Mouse (Mus musculus) ovary, postnatal 10 days (tissue): ENCODE results near the gene Pbxip1.

Experiments
- DNase-seq: peaks from one replicate; pipeline ENCODE4 v3.0.0; 2022; ENCODE audit warnings: low spot score

Pbxip1 gene

GRCm38 (mm10) chr3:89486111-89486510, 49.6 kb downstream of the Pbxip1 start:
- DNase-seq: no peak

- DNase-seq: no peak
These were observed 50.6 kb downstream of the Pbxip1 start for GRCm38 (mm10) chr3:89486916-89487702.

DNA sequence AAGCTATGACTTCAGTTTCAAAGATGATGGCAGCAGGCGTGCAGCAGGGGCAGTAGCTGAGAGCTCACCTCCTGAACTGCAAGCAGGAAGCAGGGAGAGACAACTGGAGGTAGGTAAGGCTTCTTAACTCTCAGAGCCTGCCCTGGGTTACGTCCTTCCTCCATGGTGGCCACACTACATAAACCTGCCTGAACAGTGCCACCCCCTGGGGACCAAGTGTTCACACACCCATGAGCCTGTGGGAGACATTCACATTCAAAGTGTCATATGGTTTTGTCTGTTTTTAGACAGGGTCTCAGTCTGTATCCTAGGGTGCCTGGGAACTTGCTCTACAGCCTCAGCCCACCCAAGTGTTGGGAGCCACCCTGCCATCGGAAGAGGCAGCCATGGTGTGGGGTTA, 54.3 kb downstream of the Pbxip1 start:
- no peak for DNase-seq

GRCm38 (mm10) chr3:89491559-89491958, 55.1 kb downstream of the Pbxip1 start:
- no peak for DNase-seq

GRCm38 (mm10) chr3:89492701-89493151, 56.2 kb downstream of the Pbxip1 start:
- DNase-seq: no peak

DNA sequence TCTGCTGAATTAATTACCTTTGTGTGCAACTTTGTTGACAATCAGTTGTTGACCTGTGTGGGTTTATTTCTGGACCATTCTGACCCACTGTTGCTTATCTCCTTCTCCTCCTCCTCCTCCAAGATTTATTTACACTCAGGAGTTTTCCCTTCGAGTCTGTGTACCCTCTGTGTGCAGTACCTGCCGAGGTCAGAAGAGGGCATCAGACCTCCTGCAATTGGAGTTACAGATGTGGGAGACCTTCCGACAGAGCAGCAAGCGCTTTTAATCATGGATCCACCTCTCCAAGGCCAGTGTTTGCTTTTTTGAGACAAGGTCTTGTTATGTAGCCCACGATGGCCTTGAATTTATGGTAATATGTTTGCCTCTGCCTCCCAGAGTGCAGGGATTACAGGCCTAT, 58.1 kb downstream of the Pbxip1 start:
- no peak for DNase-seq

GRCm38 (mm10) chr3:89496366-89496765, 59.9 kb downstream of the Pbxip1 start:
- no peak for DNase-seq

DNA sequence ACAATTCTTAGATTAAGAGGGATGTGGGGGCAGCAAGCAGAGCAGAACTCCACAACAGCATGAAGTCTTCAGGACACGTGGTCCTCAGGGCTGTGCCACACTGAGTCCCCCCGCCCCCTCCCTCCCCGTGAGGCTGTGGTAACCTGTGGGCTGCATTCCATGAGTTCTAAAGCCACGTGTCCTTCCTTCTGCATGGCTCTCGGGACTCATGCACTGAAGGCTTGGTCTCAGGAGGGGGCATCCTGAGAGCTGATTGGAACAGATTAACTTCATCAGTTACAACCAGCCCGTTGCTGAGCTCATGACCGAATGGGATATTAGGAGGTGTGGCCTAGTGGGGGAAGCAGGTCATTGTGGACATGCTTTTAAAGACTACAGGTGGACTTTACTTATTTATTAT, 63.2 kb downstream of the Pbxip1 start:
- no peak for DNase-seq
